Mouse (Mus musculus) megakaryocyte, embryonic 14.5 days (primary cell): ENCODE measurements around the gene Krt83.

Experiments
- FLI1 ChIP-seq: IDR thresholded peaks from 2 replicates; pipeline ENCODE4 v1.6.1; 2012; ENCODE audit warnings: low read length, inconsistent platforms, mixed read lengths
- GATA1 ChIP-seq: IDR thresholded peaks from 3 replicates; pipeline ENCODE4 v1.6.1; 2012; ENCODE audit warnings: mixed read lengths, low read length, inconsistent platforms, borderline replicate concordance

DNA sequence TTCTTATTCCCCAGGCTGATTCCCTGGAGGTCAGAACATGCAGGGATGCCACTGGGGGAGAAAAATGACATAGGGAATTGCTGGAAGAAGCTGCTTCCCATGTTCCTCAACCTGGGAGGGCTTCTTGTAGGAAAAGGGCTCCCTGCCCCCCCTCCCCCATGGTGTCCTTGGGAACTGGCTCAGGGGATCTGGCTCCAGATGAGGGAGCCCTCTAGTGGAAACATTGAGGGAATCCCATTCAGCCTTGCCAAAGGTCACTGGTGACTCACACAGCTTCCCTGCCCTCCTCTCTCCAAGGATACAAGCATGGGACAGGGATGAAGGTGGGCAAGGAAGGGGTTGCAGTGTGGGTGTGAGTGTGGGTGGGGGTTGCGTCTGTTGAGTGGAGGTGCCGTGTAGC is 5.9 kb upstream of the Krt83 start:
- TF ChIP-seq GATA1 (no peak), FLI1 (no peak)
